In the genomic region with DNA sequence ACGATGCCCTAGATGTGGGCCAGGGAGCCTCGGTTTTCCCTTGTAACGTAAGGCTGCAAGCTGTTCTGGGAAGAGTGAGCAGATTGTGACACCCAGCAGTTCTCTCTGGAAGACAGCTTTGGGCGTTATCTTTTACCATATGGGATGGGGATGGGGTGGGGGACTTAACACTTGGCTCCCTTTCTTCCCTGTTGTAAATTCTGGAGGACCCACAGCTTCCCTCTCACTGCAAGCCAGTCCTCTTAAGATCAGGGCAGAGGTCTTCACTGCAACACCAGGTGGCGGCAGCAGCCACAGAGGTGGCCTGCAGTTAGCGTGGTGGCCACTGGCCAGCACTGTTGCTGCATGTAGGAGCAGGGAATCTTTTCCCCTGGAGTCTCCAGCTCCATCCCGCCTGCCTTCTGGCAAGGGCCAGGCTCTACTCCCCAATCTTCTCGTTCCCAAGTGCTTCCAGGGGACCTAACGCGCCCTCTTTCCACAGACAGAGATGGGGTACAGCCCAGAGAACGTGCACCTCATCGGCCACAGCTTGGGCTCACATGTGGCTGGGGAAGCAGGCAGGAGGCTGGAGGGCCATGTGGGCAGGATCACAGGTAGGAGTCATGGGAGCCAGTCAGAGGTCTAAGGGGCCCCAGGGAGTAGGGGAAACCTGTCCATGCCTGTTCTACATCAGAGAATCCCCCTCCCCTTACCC, we compare ENCODE assay signal across 9 mouse cellular contexts. TPM values are rescaled to one million over a fixed set of nuclear protein-coding genes. Genes with fewer than 3 reads are reported as not detected.
A peak's percentile ranks its signal among the peaks of the same experiment; 100 is the strongest.
DNase-seq lines count a peak whose midpoint lies in the region; ATAC-seq and TF ChIP-seq lines count a peak whose summit lies in the region.
"Had no signal": no experiment of that assay in that cellular context is flagged by ENCODE, and none has a peak within 500 bp of the region (broad histone marks: within the 10 kb centered on the region; RNA-seq: fewer than 3 reads in every experiment).

No protein-coding gene starts in this region.

- no peaks in the 10 kb centered on the region for H3K36me3 ChIP-seq in embryonic facial prominence, embryonic 14.5 days (ENCODE audit: control insufficient read depth, insufficient read depth, low read length)
- no peaks in the 10 kb centered on the region for H3K36me3 ChIP-seq in heart, embryonic 12.5 days
- no peaks in the 10 kb centered on the region for H3K36me3 ChIP-seq in kidney, embryonic 16.5 days (ENCODE audit: insufficient read depth, low read length)
- H3K36me3 ChIP-seq in limb, embryonic 14.5 days (ENCODE audit: control insufficient read depth, insufficient read depth, low read length) = no peaks in the 10 kb centered on the region
- H3K36me3 ChIP-seq: heart, embryonic 15.5 days had no signal

- no peak overlapping the region for H3K4me2 ChIP-seq in embryonic facial prominence, embryonic 14.5 days (ENCODE audit: low read depth, low read length)
- H3K4me2 ChIP-seq in heart, embryonic 12.5 days = no peak overlapping the region
- no peak overlapping the region; the same call in 1 of the 2 replicates for H3K4me2 ChIP-seq in kidney, embryonic 16.5 days (replicated peaks; ENCODE audit: low read depth, low read length)
- peak overlapping the region; percentile 9; the same call in 1 of the 2 replicates for H3K4me2 ChIP-seq in limb, embryonic 14.5 days (replicated peaks; ENCODE audit: low read depth, low read length, severe bottlenecking)
- H3K4me2 ChIP-seq: heart, embryonic 15.5 days had no signal

- no peak overlapping the region for H3K9ac ChIP-seq in embryonic facial prominence, embryonic 14.5 days (ENCODE audit: low read depth, low read length)
- no peak overlapping the region for H3K9ac ChIP-seq in heart, embryonic 12.5 days
- H3K9ac ChIP-seq in kidney, embryonic 16.5 days (replicated peaks; ENCODE audit: low read length) = 0 out of 2 replicates have a peak overlapping the region, but pooled peaks have one; percentile 23
- no peak overlapping the region for H3K9ac ChIP-seq in limb, embryonic 14.5 days (ENCODE audit: low read depth, low read length, severe bottlenecking)
- H3K9ac ChIP-seq: heart, embryonic 15.5 days had no signal

- no peak for TF ChIP-seq POLR2A in limb, embryonic 14.5 days (IDR thresholded peaks at IDR 0.05; ENCODE audit: borderline replicate concordance, extremely low read depth, insufficient read depth, insufficient read length)

- H3K27ac ChIP-seq in embryonic facial prominence, embryonic 14.5 days (replicated peaks; ENCODE audit: low read depth, low read length) = no peak overlapping the region
- no peak overlapping the region for H3K27ac ChIP-seq in heart, embryonic 12.5 days (ENCODE audit: poor library complexity, severe bottlenecking)
- no peak overlapping the region for H3K27ac ChIP-seq in kidney, embryonic 16.5 days (ENCODE audit: low read length)
- no peak overlapping the region for H3K27ac ChIP-seq in limb, embryonic 14.5 days (replicated peaks; ENCODE audit: low read depth, low read length)
- H3K27ac ChIP-seq: heart, embryonic 15.5 days had no signal

- H3K4me3 ChIP-seq in embryonic facial prominence, embryonic 14.5 days (ENCODE audit: low read depth, low read length) = no peak overlapping the region
- no peak overlapping the region for H3K4me3 ChIP-seq in heart, embryonic 12.5 days
- no peak overlapping the region for H3K4me3 ChIP-seq in kidney, embryonic 16.5 days (ENCODE audit: low read length)
- H3K4me3 ChIP-seq in limb, embryonic 14.5 days (replicated peaks; ENCODE audit: low read length) = no peak overlapping the region
- H3K4me3 ChIP-seq: heart, embryonic 15.5 days had no signal

- H3K27me3 ChIP-seq in embryonic facial prominence, embryonic 14.5 days (replicated peaks; ENCODE audit: control insufficient read depth, insufficient read depth, low read length) = no peaks in the 10 kb centered on the region
- H3K27me3 ChIP-seq in heart, embryonic 12.5 days (replicated peaks) = peaks cover 5% of the 10 kb centered on the region; the same call in 1 of the 2 replicates
- no peaks in the 10 kb centered on the region for H3K27me3 ChIP-seq in kidney, embryonic 16.5 days (ENCODE audit: insufficient read depth, low read length)
- no peaks in the 10 kb centered on the region for H3K27me3 ChIP-seq in limb, embryonic 14.5 days (ENCODE audit: control insufficient read depth, insufficient read depth, low read length)

- WGBS in embryonic facial prominence, embryonic 14.5 days = 8% methylated on average over 12 of the region's 12 CpGs
- 9% methylated on average over 12 of the region's 12 CpGs for WGBS in heart, embryonic 12.5 days
- 12% methylated on average over 12 of the region's 12 CpGs for whole genome bisulfite sequencing in kidney, embryonic 16.5 days
- WGBS in limb, embryonic 14.5 days = 7% methylated on average over 12 of the region's 12 CpGs

- peak; percentile 67 for DNase-seq in adrenal gland, postnatal 25 days
- peak; percentile 82 for DNase-seq in embryonic facial prominence, embryonic 14.5 days (ENCODE audit: low spot score)
- DNase-seq in limb, embryonic 14.5 days (ENCODE audit: low spot score) = peak; percentile 74
- DNase-seq in neural tube, embryonic 10.5 days (ENCODE audit: extremely low spot score, low spot score) = peak; percentile 65
- peak; percentile 86 for DNase-seq in testis, postnatal 10 days (ENCODE audit: low spot score)
- DNase-seq in thymus, postnatal 36 days = no peak

- H3K4me1 ChIP-seq in embryonic facial prominence, embryonic 14.5 days (ENCODE audit: control insufficient read depth, insufficient read depth, low read length) = peaks cover 7% of the 10 kb centered on the region; the same call in 1 of the 2 replicates
- H3K4me1 ChIP-seq in heart, embryonic 12.5 days (replicated peaks) = peaks cover 4% of the 10 kb centered on the region; the same call in 1 of the 2 replicates
- H3K4me1 ChIP-seq in kidney, embryonic 16.5 days (ENCODE audit: insufficient read depth, low read length) = peaks cover 3% of the 10 kb centered on the region; the same call in 1 of the 2 replicates
- peaks cover 16% of the 10 kb centered on the region for H3K4me1 ChIP-seq in limb, embryonic 14.5 days (ENCODE audit: control insufficient read depth, insufficient read depth, low read length)

- H3K9me3 ChIP-seq in embryonic facial prominence, embryonic 14.5 days (ENCODE audit: control insufficient read depth, low read length) = no peaks in the 10 kb centered on the region
- no peaks in the 10 kb centered on the region for H3K9me3 ChIP-seq in heart, embryonic 12.5 days (replicated peaks)
- no peaks in the 10 kb centered on the region for H3K9me3 ChIP-seq in kidney, embryonic 16.5 days (ENCODE audit: low read length)
- H3K9me3 ChIP-seq in limb, embryonic 14.5 days (ENCODE audit: control insufficient read depth, low read length) = no peaks in the 10 kb centered on the region
- H3K9me3 ChIP-seq: heart, embryonic 15.5 days had no signal

- peak; percentile 86 for ATAC-seq in embryonic facial prominence, embryonic 14.5 days (ENCODE audit: low read depth)
- ATAC-seq in heart, embryonic 12.5 days (ENCODE audit: insufficient number of reproducible peaks, low FRiP score) = peak; percentile 78; the same call in 1 of the 2 replicates
- peak; percentile 68; the same call in 1 of the 2 replicates for ATAC-seq in kidney, embryonic 16.5 days (ENCODE audit: low FRiP score, low TSS enrichment)
- ATAC-seq in limb, embryonic 14.5 days (ENCODE audit: low FRiP score, low read depth) = peak; percentile 62

RNA-seq across cellular contexts. Expression of gene Pnliprp2, which starts 3.5 kb away (rescaled TPM):
- total RNA-seq in adrenal gland, postnatal 25 days (2021) = not detected in 2 replicates
- not detected in 2 replicates for polyA plus RNA-seq in embryonic facial prominence, embryonic 14.5 days (2014; fragmentation: Nextera tagmentation; extraction: Ambion mirVana)
- polyA plus RNA-seq in heart, embryonic 12.5 days (2016; fragmentation: Nextera tagmentation; extraction: Ambion mirVana) = 0.10 TPM in 1 of 2 replicates, not detected in the other
- 0.22 and 0.28 TPM in 2 replicates for polyA plus RNA-seq in kidney, embryonic 16.5 days (2015; fragmentation: Nextera tagmentation; extraction: Ambion mirVana)
- 0.04 TPM in 1 of 2 replicates, not detected in the other for polyA plus RNA-seq in limb, embryonic 14.5 days (2012; rRNA removed)
- polyA plus RNA-seq in limb, embryonic 14.5 days (2014; fragmentation: Nextera tagmentation; extraction: Ambion mirVana) = not detected in 2 replicates

RNA-seq across cellular contexts. Expression of gene 1700019N19Rik, which starts 31.3 kb away (rescaled TPM):
- not detected in 2 replicates for total RNA-seq in adrenal gland, postnatal 25 days (2021)
- not detected in 2 replicates for polyA plus RNA-seq in embryonic facial prominence, embryonic 14.5 days (2014; fragmentation: Nextera tagmentation; extraction: Ambion mirVana)
- not detected in 2 replicates for polyA plus RNA-seq in heart, embryonic 12.5 days (2016; fragmentation: Nextera tagmentation; extraction: Ambion mirVana)
- not detected in 2 replicates for polyA plus RNA-seq in kidney, embryonic 16.5 days (2015; fragmentation: Nextera tagmentation; extraction: Ambion mirVana)
- not detected in 2 replicates for polyA plus RNA-seq in limb, embryonic 14.5 days (2012; rRNA removed)
- polyA plus RNA-seq in limb, embryonic 14.5 days (2014; fragmentation: Nextera tagmentation; extraction: Ambion mirVana) = not detected in 2 replicates
- polyA plus RNA-seq: heart, embryonic 15.5 days had no signal

RNA-seq across cellular contexts. Expression of gene Pnliprp1, which starts 34.3 kb away (rescaled TPM):
- not detected in 2 replicates for total RNA-seq in adrenal gland, postnatal 25 days (2021)
- polyA plus RNA-seq in embryonic facial prominence, embryonic 14.5 days (2014; fragmentation: Nextera tagmentation; extraction: Ambion mirVana) = not detected in 2 replicates
- polyA plus RNA-seq in heart, embryonic 12.5 days (2016; fragmentation: Nextera tagmentation; extraction: Ambion mirVana) = 0.31 and 0.52 TPM in 2 replicates
- 0.18 and 1.2 TPM in 2 replicates for polyA plus RNA-seq in kidney, embryonic 16.5 days (2015; fragmentation: Nextera tagmentation; extraction: Ambion mirVana)
- 0.06 and 0.12 TPM in 2 replicates for polyA plus RNA-seq in limb, embryonic 14.5 days (2012; rRNA removed)
- 0.36 TPM in 1 of 2 replicates, not detected in the other for polyA plus RNA-seq in limb, embryonic 14.5 days (2014; fragmentation: Nextera tagmentation; extraction: Ambion mirVana)

Comparison
In these comparisons a context has a peak if more than half of its experiments do, and no peak if none do; other contexts are left out.
1. DNase-seq: peak in adrenal gland, postnatal 25 days (single experiment), embryonic facial prominence, embryonic 14.5 days (single experiment), limb, embryonic 14.5 days (single experiment), neural tube, embryonic 10.5 days (single experiment) and testis, postnatal 10 days (single experiment); none in thymus, postnatal 36 days (0 of 2).
2. Peak in every context shown above with its lines, with median percentiles within 50 percentile points of each other: ATAC-seq.